Mouse (Mus musculus): ENCODE measurements around the gene Ficd. TPM values are rescaled to one million over a fixed set of nuclear protein-coding genes. Genes with fewer than 3 reads are reported as not detected.
A peak's percentile ranks its signal among the peaks of the same experiment; 100 is the strongest.

Gene Ficd
- total and polyA plus RNA-seq, 3 experiments = 7.2 to 9.3 (median 8.7) TPM

DNA sequence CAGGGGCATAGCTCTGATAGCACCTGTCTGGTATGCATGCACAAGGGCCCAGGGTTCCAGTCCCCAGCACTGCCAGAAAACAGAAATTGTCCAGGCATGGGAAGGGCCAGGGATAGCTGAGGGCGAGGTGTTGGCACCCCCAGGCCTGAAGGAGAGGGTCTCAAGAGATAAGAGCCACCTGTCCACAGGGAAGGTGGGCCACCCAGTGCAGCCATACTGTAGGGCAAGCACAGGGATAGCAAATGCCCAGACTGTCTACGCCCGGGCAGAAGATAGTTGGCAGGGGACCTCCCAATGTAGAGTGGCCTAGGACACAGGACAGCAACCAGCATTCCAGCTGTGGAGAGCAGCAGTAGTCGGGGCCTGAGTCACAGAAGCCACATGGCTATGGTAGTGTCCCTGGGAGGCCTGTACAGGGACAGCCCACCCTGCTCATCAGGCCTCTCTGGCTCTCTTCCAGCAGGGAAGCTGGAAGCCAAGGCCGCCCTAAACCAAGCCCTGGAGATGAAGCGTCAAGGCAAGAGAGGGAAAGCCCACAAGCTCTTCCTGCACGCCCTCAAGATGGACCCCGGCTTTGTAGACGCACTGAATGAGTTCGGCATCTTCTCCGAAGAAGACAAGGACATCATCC lies 2.1 kb downstream of the Ficd start:
- peaks cover 5% of the 10 kb centered on the region; the same call in 1 of the 2 replicates for H3K4me1 ChIP-seq (ENCODE audit: control insufficient read depth, insufficient read depth, low read length)
- no peak for DNase-seq
- H3K4me3 ChIP-seq = no peak overlapping the region
- no peak overlapping the region for H3K9ac ChIP-seq (ENCODE audit: low read depth, low read length)
- H3K27ac ChIP-seq = no peak overlapping the region
- H3K27me3 ChIP-seq (ENCODE audit: control insufficient read depth, insufficient read depth, low read length) = no peaks in the 10 kb centered on the region
- no peaks in the 10 kb centered on the region for H3K36me3 ChIP-seq (ENCODE audit: control insufficient read depth, insufficient read depth, low read length)
- 83% methylated on average over 11 of the region's 11 CpGs for WGBS
- no peak for TF ChIP-seq CTCF (IDR thresholded peaks at IDR 0.05)
- TF ChIP-seq POLR2A (IDR thresholded peaks at IDR 0.05; ENCODE audit: insufficient read depth, low read depth, low read length) = no peak
- no peak for TF ChIP-seq EP300 (IDR thresholded peaks at IDR 0.05; ENCODE audit: insufficient read depth, low read depth, low read length)
- H3K79me2 ChIP-seq (replicated peaks; ENCODE audit: control insufficient read depth, insufficient read depth, low read length) = no peaks in the 10 kb centered on the region
- intact Hi-C loops (cut with DNase I) = loop anchor here (2.0 kb wide), 1 partner anchor 33 kb away; no protein-coding TSS in a partner anchor

- no peaks in the 10 kb centered on the region for H3K36me3 ChIP-seq (ENCODE audit: control insufficient read depth, insufficient read depth, low read length)
- TF ChIP-seq CTCF (IDR thresholded peaks at IDR 0.05) (peak; percentile 38), POLR2A (IDR thresholded peaks at IDR 0.05; ENCODE audit: insufficient read depth, low read depth, low read length) (no peak)
- no peaks in the 10 kb centered on the region for H3K79me2 ChIP-seq (replicated peaks; ENCODE audit: control insufficient read depth, insufficient read depth, low read length)
- H3K4me1 ChIP-seq (ENCODE audit: control insufficient read depth, insufficient read depth, low read length) = 0 out of 2 replicates have a peak, but pooled peaks cover 1% of the 10 kb centered on the region
- H3K4me3 ChIP-seq = no peak overlapping the region
- no peaks in the 10 kb centered on the region for H3K27me3 ChIP-seq (ENCODE audit: control insufficient read depth, insufficient read depth, low read length)
- H3K27ac ChIP-seq = no peak overlapping the region
- intact Hi-C loops (cut with DNase I) = no loop called here
- 96% methylated on average over 5 of the region's 5 CpGs for WGBS
- DNase-seq = no peak
- H3K9ac ChIP-seq (ENCODE audit: low read depth, low read length) = no peak overlapping the region
Measured at GRCm38 (mm10) chr5:113747629-113748028, 12.0 kb downstream of the Ficd start.

GRCm38 (mm10) chr5:113748556-113749331 lies 13.1 kb downstream of the Ficd start:
- H3K36me3 ChIP-seq (ENCODE audit: control insufficient read depth, insufficient read depth, low read length) = no peaks in the 10 kb centered on the region
- DNase-seq = no peak
- no peaks in the 10 kb centered on the region for H3K27me3 ChIP-seq (ENCODE audit: control insufficient read depth, insufficient read depth, low read length)
- intact Hi-C loops (cut with DNase I) = no loop called here
- no peak overlapping the region for H3K27ac ChIP-seq
- H3K4me1 ChIP-seq (ENCODE audit: control insufficient read depth, insufficient read depth, low read length) = 0 out of 2 replicates have a peak, but pooled peaks cover 1% of the 10 kb centered on the region
- WGBS = 95% methylated on average over 13 of the region's 13 CpGs
- TF ChIP-seq EP300 (IDR thresholded peaks at IDR 0.05; ENCODE audit: insufficient read depth, low read depth, low read length) (no peak), CTCF (IDR thresholded peaks at IDR 0.05) (no peak), POLR2A (IDR thresholded peaks at IDR 0.05; ENCODE audit: insufficient read depth, low read depth, low read length) (no peak)
- no peak overlapping the region for H3K9ac ChIP-seq (ENCODE audit: low read depth, low read length)
- H3K4me3 ChIP-seq = no peak overlapping the region
- no peaks in the 10 kb centered on the region for H3K79me2 ChIP-seq (replicated peaks; ENCODE audit: control insufficient read depth, insufficient read depth, low read length)

DNA sequence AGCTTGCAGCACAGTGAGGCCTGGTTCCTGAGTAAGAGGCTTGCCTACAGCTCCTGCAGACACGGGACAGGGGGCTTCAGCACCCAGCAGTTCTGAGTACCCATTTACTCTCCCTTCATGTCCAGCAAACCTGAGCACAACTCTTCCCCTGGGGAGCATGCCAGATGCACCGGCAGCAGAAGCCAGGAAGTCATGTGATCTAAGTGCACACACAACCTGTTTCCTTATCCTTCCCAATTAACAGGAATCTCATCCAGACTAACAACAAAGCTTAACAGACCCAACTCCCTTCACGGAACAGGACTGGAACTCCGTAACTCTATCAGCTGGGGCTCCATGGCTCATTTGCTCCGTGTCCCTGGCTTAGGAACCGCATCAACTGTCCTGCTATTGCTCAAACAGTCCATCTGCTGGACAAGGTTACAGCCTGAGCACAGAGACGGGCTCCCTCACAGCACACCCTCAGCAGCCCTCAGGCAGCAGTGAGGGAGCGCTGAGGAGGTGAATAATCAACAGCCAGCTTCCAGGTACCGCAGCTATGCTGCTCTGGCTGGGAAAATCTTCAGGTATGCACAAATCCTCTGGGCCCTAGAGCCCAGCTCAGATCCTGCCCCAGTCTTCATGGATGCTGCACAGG lies 16.0 kb downstream of the Ficd start:
- TF ChIP-seq EP300 (IDR thresholded peaks at IDR 0.05; ENCODE audit: insufficient read depth, low read depth, low read length) (no peak), CTCF (IDR thresholded peaks at IDR 0.05) (no peak)
- Histone ChIP-seq H3K9ac (ENCODE audit: low read depth, low read length) (no peak overlapping the region), H3K79me2 (replicated peaks; ENCODE audit: control insufficient read depth, insufficient read depth, low read length) (no peaks in the 10 kb centered on the region), H3K4me1 (ENCODE audit: control insufficient read depth, insufficient read depth, low read length) (0 out of 2 replicates have a peak, but pooled peaks cover 1% of the 10 kb centered on the region), H3K36me3 (ENCODE audit: control insufficient read depth, insufficient read depth, low read length) (no peaks in the 10 kb centered on the region), H3K4me3 (no peak overlapping the region), H3K27me3 (ENCODE audit: control insufficient read depth, insufficient read depth, low read length) (no peaks in the 10 kb centered on the region), H3K27ac (no peak overlapping the region)
- DNase-seq = no peak
- WGBS = 61% methylated on average over 9 of the region's 9 CpGs
- intact Hi-C loops (cut with DNase I) = no loop called here

GRCm38 (mm10) chr5:113755347-113756030 lies 19.9 kb downstream of the Ficd start:
- Histone ChIP-seq H3K27me3 (ENCODE audit: control insufficient read depth, insufficient read depth, low read length) (no peaks in the 10 kb centered on the region), H3K79me2 (replicated peaks; ENCODE audit: control insufficient read depth, insufficient read depth, low read length) (no peaks in the 10 kb centered on the region), H3K9ac (ENCODE audit: low read depth, low read length) (no peak overlapping the region), H3K27ac (no peak overlapping the region), H3K36me3 (ENCODE audit: control insufficient read depth, insufficient read depth, low read length) (no peaks in the 10 kb centered on the region), H3K4me1 (ENCODE audit: control insufficient read depth, insufficient read depth, low read length) (0 out of 2 replicates have a peak, but pooled peaks cover 1% of the 10 kb centered on the region), H3K4me3 (no peak overlapping the region)
- intact Hi-C loops (cut with DNase I) = no loop called here
- WGBS = 88% methylated on average over 15 of the region's 15 CpGs
- DNase-seq = no peak
- TF ChIP-seq CTCF (IDR thresholded peaks at IDR 0.05) (no peak), POLR2A (IDR thresholded peaks at IDR 0.05; ENCODE audit: insufficient read depth, low read depth, low read length) (no peak), EP300 (IDR thresholded peaks at IDR 0.05; ENCODE audit: insufficient read depth, low read depth, low read length) (no peak)
